Mouse (Mus musculus) T-cell, adult 2 months (primary cell): ENCODE results near the gene Prpf18.

Source experiments
- DNase-seq: peaks from one replicate; pipeline ENCODE4 v3.0.0; 2022; ENCODE audit warnings: low spot score

The Prpf18 gene

DNA sequence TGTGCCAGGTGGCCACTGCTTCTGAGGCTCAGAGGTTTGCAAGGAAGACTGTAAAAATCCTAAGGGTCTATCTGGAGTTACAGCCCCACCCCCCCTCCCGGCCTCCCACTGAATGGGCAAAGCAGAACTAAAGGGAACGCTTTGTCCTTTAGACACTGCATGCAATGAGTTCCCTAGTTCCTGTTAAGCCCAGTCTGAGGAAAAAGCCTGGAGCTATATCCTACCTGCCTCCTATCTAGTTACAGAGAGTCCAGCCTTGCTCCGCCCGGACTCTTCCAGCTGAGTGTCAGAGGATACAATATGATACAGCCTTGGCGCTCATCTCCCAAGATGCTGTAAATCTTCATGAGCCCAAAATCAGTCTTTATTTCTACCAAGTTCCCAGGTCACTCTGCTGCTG lies 77.7 kb downstream of the Prpf18 start:
- no peak for DNase-seq

GRCm38 (mm10) chr2:4573386-4573785 lies 78.5 kb downstream of the Prpf18 start:
- DNase-seq: no peak

DNA sequence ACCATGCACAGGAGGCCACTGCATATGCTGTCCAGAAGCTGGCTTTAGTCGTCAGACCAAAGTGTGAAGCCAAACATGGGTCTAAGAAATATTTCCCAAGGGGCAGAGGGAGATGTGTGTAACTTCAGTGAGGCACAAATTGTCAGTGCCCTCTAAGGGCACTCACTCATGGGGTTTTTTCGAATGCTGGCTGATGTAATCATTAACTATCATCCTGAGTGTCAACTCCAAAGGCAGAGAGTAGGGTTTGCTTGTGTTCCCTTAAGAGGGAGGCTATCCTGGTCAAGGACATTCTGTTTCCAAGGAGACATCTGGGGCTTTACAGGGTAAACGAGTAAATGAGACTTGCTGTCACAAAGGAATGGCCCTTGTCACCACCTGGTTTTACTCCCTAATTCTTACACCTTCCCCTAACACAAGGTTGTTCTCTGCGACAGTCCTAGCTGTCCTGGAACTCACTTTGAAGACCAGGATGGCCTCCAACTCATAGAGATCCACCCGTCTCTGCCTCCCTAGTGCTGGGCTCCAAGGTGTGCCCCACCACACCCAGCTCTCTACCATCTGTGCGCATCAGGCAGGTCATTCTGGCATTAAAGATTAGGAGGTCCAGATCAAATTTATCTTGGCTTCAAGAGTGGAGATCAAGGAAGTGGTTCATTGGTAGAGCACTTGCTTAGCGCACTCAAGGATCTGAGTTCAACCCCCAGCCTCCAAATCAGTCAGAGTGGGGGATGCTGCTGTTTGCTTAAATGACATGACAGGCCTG lies 79.2 kb downstream of the Prpf18 start:
- no peak for DNase-seq
